Mouse (Mus musculus): ENCODE data around the gene Gm11437. TPM values are rescaled to one million over a fixed set of nuclear protein-coding genes. Genes with fewer than 3 reads are reported as not detected.

Gene Gm11437
- total RNA-seq (2023; ENCODE audit: inconsistent age), result not detected in 4 replicates

DNA sequence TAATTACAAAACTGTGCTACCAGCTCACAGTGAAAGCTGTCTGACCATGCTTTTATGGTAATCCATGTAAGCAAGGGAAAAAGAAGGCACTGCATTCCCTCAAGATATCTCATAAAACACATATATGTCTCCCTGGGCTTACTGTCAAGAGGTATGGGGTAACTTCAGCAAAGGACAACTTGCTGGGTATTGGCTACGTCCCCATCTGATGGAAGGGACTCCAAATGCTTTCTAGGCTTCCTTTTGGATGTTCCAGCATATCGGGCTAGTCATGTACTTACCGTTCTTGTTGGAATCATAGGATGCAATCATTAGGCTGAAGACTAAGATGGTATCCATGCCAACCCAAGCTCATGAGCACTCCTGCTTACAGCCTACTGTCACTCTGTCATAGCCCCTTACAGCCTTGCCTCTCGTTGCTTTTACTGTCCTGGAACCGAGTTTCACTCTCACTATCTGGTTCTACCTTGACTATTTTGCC lies at the start of gene Gm11437:
Gene Gm11437 (minus strand): TSS at position 431 of the 481 bp plus-strand sequence.

DNA sequence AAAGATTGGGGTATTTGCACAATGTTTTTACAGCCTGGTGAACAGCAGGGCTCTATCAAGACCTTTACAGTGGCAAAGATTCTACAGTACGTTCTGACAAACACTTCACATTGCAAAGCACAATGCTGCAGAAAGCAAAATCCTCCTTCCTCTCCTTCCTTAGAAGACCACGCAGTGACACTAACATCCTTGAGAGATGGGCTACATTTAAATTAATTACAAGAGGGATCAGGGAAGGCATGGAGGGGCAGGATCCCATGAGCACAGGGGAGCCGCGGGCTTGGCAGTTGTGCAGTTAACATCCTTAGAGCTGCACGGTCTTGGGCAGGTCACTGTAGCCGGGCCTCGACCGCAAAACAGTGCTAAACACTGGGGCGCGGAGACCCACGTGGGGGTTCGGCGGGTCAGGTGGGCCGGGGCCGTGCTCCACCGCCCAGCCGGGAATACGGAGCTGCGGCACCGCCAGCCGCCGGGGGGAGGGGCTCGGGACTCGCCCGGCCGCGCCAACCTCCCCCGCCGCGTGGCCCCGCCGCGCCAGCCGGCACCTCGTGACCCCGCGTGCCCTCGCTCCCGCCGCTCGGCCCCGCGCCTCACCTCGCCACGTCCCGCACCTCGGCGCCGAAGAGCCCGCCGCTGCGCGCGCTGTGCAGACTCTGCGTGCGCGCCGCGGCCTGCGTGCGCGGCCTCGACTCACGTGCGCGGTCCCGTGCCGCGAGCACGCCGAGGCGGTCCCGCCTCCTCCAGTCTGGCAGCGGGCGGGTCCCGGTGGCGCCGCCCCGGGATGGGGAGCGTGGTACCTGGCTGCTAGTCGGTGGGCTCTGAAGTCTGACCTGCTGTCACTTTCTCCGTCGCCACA lies 38.1 kb downstream of the Gm11437 start, which contains the start of the genes Tada2a and Acaca:
Gene Tada2a (minus strand): TSS at position 658 of the 856 bp plus-strand sequence.
Gene Acaca (plus strand): TSS at position 730 of the 856 bp plus-strand sequence.

Other genes starting within 250 kb of the Gm11437 start
- gene Ddx52, start 225.4 kb downstream of the Gm11437 start, total RNA-seq (2023; ENCODE audit: inconsistent age), result 33.8 to 41.8 TPM (median 39.4 TPM) in 4 replicates
- gene Synrg, start 203.0 kb downstream of the Gm11437 start, total RNA-seq (2023; ENCODE audit: inconsistent age), result 78.1 to 83.2 TPM (median 79.8 TPM) in 4 replicates
- gene Dusp14, start 98.2 kb downstream of the Gm11437 start, total RNA-seq (2023; ENCODE audit: inconsistent age), result 0.35 to 0.81 TPM (median 0.62 TPM) in 4 replicates
- 8.0 to 10.1 TPM (median 8.8 TPM) in 4 replicates for gene Tada2a, start 37.9 kb downstream of the Gm11437 start, total RNA-seq (2023; ENCODE audit: inconsistent age)
- 24.0 to 33.6 TPM (median 26.4 TPM) in 4 replicates for gene Acaca, start 37.8 kb downstream of the Gm11437 start, total RNA-seq (2023; ENCODE audit: inconsistent age)

Data from B cell, adult (primary cell).